8 mouse cellular contexts compared by ENCODE assay signal in genomic region chr8:111056691-111057293, GRCm38 (mm10). TPM values are rescaled to one million over a fixed set of nuclear protein-coding genes. Genes with fewer than 3 reads are reported as not detected.
A peak's percentile ranks its signal among the peaks of the same experiment; 100 is the strongest.
DNase-seq lines count a peak whose midpoint lies in the region; ATAC-seq and TF ChIP-seq lines count a peak whose summit lies in the region.

No protein-coding gene starts in this region.

- no peaks in the 10 kb centered on the region for H3K27me3 ChIP-seq in intestine, embryonic 15.5 days (replicated peaks)
- H3K27me3 ChIP-seq in limb, embryonic 14.5 days (ENCODE audit: control insufficient read depth, insufficient read depth, low read length), result no peaks in the 10 kb centered on the region
- no peaks in the 10 kb centered on the region for H3K27me3 ChIP-seq in midbrain, embryonic 13.5 days

- peaks cover 32% of the 10 kb centered on the region for H3K4me1 ChIP-seq in intestine, embryonic 15.5 days (replicated peaks)
- H3K4me1 ChIP-seq in limb, embryonic 14.5 days (ENCODE audit: control insufficient read depth, insufficient read depth, low read length), result peaks cover 13% of the 10 kb centered on the region
- peaks cover 25% of the 10 kb centered on the region for H3K4me1 ChIP-seq in midbrain, embryonic 13.5 days (replicated peaks)

- peak overlapping the region; percentile 89 for H3K27ac ChIP-seq in intestine, embryonic 15.5 days
- peak overlapping the region; percentile 71 for H3K27ac ChIP-seq in limb, embryonic 14.5 days (replicated peaks; ENCODE audit: low read depth, low read length)
- H3K27ac ChIP-seq in midbrain, embryonic 13.5 days, result peak overlapping the region; percentile 72

- no peak for TF ChIP-seq POLR2A in limb, embryonic 14.5 days (IDR thresholded peaks at IDR 0.05; ENCODE audit: borderline replicate concordance, extremely low read depth, insufficient read depth, insufficient read length)

- H3K9ac ChIP-seq in intestine, embryonic 15.5 days, result peak overlapping the region; percentile 92
- peak overlapping the region; percentile 80 for H3K9ac ChIP-seq in limb, embryonic 14.5 days (ENCODE audit: low read depth, low read length, severe bottlenecking)
- H3K9ac ChIP-seq in midbrain, embryonic 13.5 days (replicated peaks), result peak overlapping the region; percentile 91

- peak overlapping the region; percentile 97 for H3K4me3 ChIP-seq in intestine, embryonic 15.5 days (replicated peaks)
- H3K4me3 ChIP-seq in limb, embryonic 14.5 days (replicated peaks; ENCODE audit: low read length), result peak overlapping the region; percentile 95
- peak overlapping the region; percentile 99 for H3K4me3 ChIP-seq in midbrain, embryonic 13.5 days (replicated peaks)

- peaks cover 36% of the 10 kb centered on the region for H3K36me3 ChIP-seq in intestine, embryonic 15.5 days
- peaks cover 46% of the 10 kb centered on the region for H3K36me3 ChIP-seq in limb, embryonic 14.5 days (ENCODE audit: control insufficient read depth, insufficient read depth, low read length)
- H3K36me3 ChIP-seq in midbrain, embryonic 13.5 days, result peaks cover 53% of the 10 kb centered on the region

- H3K4me2 ChIP-seq in intestine, embryonic 15.5 days (replicated peaks), result peak overlapping the region; percentile 84
- H3K4me2 ChIP-seq in limb, embryonic 14.5 days (replicated peaks; ENCODE audit: low read depth, low read length, severe bottlenecking), result peak overlapping the region; percentile 89
- peak overlapping the region; percentile 100 for H3K4me2 ChIP-seq in midbrain, embryonic 13.5 days (replicated peaks)

- ATAC-seq in intestine, embryonic 15.5 days, result peak; percentile 74
- peak; percentile 42 for ATAC-seq in limb, embryonic 14.5 days (ENCODE audit: low FRiP score, low read depth)
- ATAC-seq in midbrain, embryonic 13.5 days, result peak; percentile 43

- peak; percentile 38 for DNase-seq in urinary bladder, postnatal 14 days (ENCODE audit: low spot score)
- DNase-seq in urinary bladder, postnatal 10 days (ENCODE audit: low spot score), result no peak
- DNase-seq in cerebellum, adult 18-20 months, result peak; percentile 41 to 63
- peak; percentile 19 for DNase-seq in forelimb bud, embryonic 11.5 days (ENCODE audit: low read depth, low spot score)
- no peak for DNase-seq in limb, embryonic 14.5 days (ENCODE audit: low spot score)
- DNase-seq in thymus, postnatal 0 days (ENCODE audit: low spot score), result peak; percentile 60

- under 1% methylated on average over 63 of the region's 63 CpGs for WGBS in intestine, embryonic 15.5 days
- under 1% methylated on average over 24 of the region's 63 CpGs for WGBS in limb, embryonic 14.5 days
- under 1% methylated on average over 63 of the region's 63 CpGs for WGBS in midbrain, embryonic 13.5 days

- H3K9me3 ChIP-seq in intestine, embryonic 15.5 days, result no peaks in the 10 kb centered on the region
- no peaks in the 10 kb centered on the region for H3K9me3 ChIP-seq in limb, embryonic 14.5 days (ENCODE audit: control insufficient read depth, low read length)
- no peaks in the 10 kb centered on the region for H3K9me3 ChIP-seq in midbrain, embryonic 13.5 days

RNA-seq across cellular contexts. Expression of gene Exosc6, which starts 0.7 kb away (rescaled TPM):
- polyA plus RNA-seq in intestine, embryonic 15.5 days (2015; fragmentation: Nextera tagmentation; extraction: Ambion mirVana), result 23.0 and 24.3 TPM in 2 replicates
- 6.2 and 8.8 TPM in 2 replicates for polyA plus RNA-seq in limb, embryonic 14.5 days (2012; rRNA removed)
- polyA plus RNA-seq in limb, embryonic 14.5 days (2014; fragmentation: Nextera tagmentation; extraction: Ambion mirVana), result 18.3 and 22.6 TPM in 2 replicates
- polyA plus RNA-seq in midbrain, embryonic 13.5 days (2015; fragmentation: Nextera tagmentation; extraction: Ambion mirVana), result not detected in 2 replicates
- polyA plus RNA-seq in thymus, postnatal 0 days (2015; fragmentation: Nextera tagmentation; extraction: Ambion mirVana), result 32.3 and 36.7 TPM in 2 replicates

RNA-seq across cellular contexts. Expression of gene Aars, which starts 23.8 kb away (rescaled TPM):
- polyA plus RNA-seq in intestine, embryonic 15.5 days (2015; fragmentation: Nextera tagmentation; extraction: Ambion mirVana), result 50.4 and 54.1 TPM in 2 replicates
- polyA plus RNA-seq in limb, embryonic 14.5 days (2012; rRNA removed), result 41.7 and 46.9 TPM in 2 replicates
- polyA plus RNA-seq in limb, embryonic 14.5 days (2014; fragmentation: Nextera tagmentation; extraction: Ambion mirVana), result 50.5 and 52.1 TPM in 2 replicates
- polyA plus RNA-seq in midbrain, embryonic 13.5 days (2015; fragmentation: Nextera tagmentation; extraction: Ambion mirVana), result 71.9 and 73.8 TPM in 2 replicates
- polyA plus RNA-seq in thymus, postnatal 0 days (2015; fragmentation: Nextera tagmentation; extraction: Ambion mirVana), result 33.1 and 33.2 TPM in 2 replicates

RNA-seq across cellular contexts. Expression of gene Ddx19b, which starts 25.2 kb away (rescaled TPM):
- polyA plus RNA-seq in intestine, embryonic 15.5 days (2015; fragmentation: Nextera tagmentation; extraction: Ambion mirVana), result 7.0 and 7.5 TPM in 2 replicates
- 5.8 and 5.9 TPM in 2 replicates for polyA plus RNA-seq in limb, embryonic 14.5 days (2012; rRNA removed)
- polyA plus RNA-seq in limb, embryonic 14.5 days (2014; fragmentation: Nextera tagmentation; extraction: Ambion mirVana), result 4.0 and 5.5 TPM in 2 replicates
- polyA plus RNA-seq in midbrain, embryonic 13.5 days (2015; fragmentation: Nextera tagmentation; extraction: Ambion mirVana), result 8.9 and 9.2 TPM in 2 replicates
- polyA plus RNA-seq in thymus, postnatal 0 days (2015; fragmentation: Nextera tagmentation; extraction: Ambion mirVana), result 10.2 and 10.6 TPM in 2 replicates

RNA-seq across cellular contexts. Expression of gene Clec18a, which starts 35.4 kb away (rescaled TPM):
- 0.13 and 0.32 TPM in 2 replicates for polyA plus RNA-seq in intestine, embryonic 15.5 days (2015; fragmentation: Nextera tagmentation; extraction: Ambion mirVana)
- polyA plus RNA-seq in limb, embryonic 14.5 days (2012; rRNA removed), result 0.04 and 0.06 TPM in 2 replicates
- not detected in 2 replicates for polyA plus RNA-seq in limb, embryonic 14.5 days (2014; fragmentation: Nextera tagmentation; extraction: Ambion mirVana)
- 0.23 and 0.30 TPM in 2 replicates for polyA plus RNA-seq in midbrain, embryonic 13.5 days (2015; fragmentation: Nextera tagmentation; extraction: Ambion mirVana)
- polyA plus RNA-seq in thymus, postnatal 0 days (2015; fragmentation: Nextera tagmentation; extraction: Ambion mirVana), result 0.18 TPM in 1 of 2 replicates, not detected in the other

RNA-seq across cellular contexts. Expression of gene Pdpr, which starts 37.6 kb away (rescaled TPM):
- polyA plus RNA-seq in intestine, embryonic 15.5 days (2015; fragmentation: Nextera tagmentation; extraction: Ambion mirVana), result 9.5 and 10.1 TPM in 2 replicates
- 10.3 and 11.0 TPM in 2 replicates for polyA plus RNA-seq in limb, embryonic 14.5 days (2012; rRNA removed)
- polyA plus RNA-seq in limb, embryonic 14.5 days (2014; fragmentation: Nextera tagmentation; extraction: Ambion mirVana), result 7.8 TPM in 2 replicates
- 10.4 and 11.0 TPM in 2 replicates for polyA plus RNA-seq in midbrain, embryonic 13.5 days (2015; fragmentation: Nextera tagmentation; extraction: Ambion mirVana)
- 8.9 and 11.3 TPM in 2 replicates for polyA plus RNA-seq in thymus, postnatal 0 days (2015; fragmentation: Nextera tagmentation; extraction: Ambion mirVana)

Comparison
In these comparisons a context has a peak if more than half of its experiments do, and no peak if none do; other contexts are left out.
1. DNase-seq: peak in urinary bladder, postnatal 14 days (single experiment), cerebellum, adult 18-20 months (2 of 2), forelimb bud, embryonic 11.5 days (single experiment) and thymus, postnatal 0 days (single experiment); none in urinary bladder, postnatal 10 days (single experiment) and limb, embryonic 14.5 days (single experiment).
2. Peak in every context shown above with its lines, with median percentiles within 50 percentile points of each other: ATAC-seq, H3K27ac ChIP-seq, H3K4me2 ChIP-seq, H3K4me3 ChIP-seq and H3K9ac ChIP-seq.